Mouse (Mus musculus) megakaryocyte, embryonic 14.5 days (primary cell): Measurements from ENCODE around the gene Hrnr. TPM values are rescaled to one million over a fixed set of nuclear protein-coding genes. Genes with fewer than 3 reads are reported as not detected.

Experiments used
- H3K27me3 ChIP-seq: replicated peaks from 2 replicates; pipeline ENCODE3; 2012; ENCODE audit warnings: inconsistent platforms
- H3K36me3 ChIP-seq: replicated peaks from 2 replicates; pipeline ENCODE3; 2012; ENCODE audit warnings: low read length, inconsistent platforms, mixed read lengths
- H3K4me1 ChIP-seq: 2 replicates; pipeline ENCODE4 v1.6.1; 2012; ENCODE audit warnings: inconsistent platforms
- H3K4me3 ChIP-seq: replicated peaks from 2 replicates; pipeline ENCODE3; 2012; ENCODE audit warnings: moderate library complexity, mild to moderate bottlenecking, inconsistent platforms
- H3K9me3 ChIP-seq: 2 replicates; pipeline ENCODE4 v1.6.1; 2012; ENCODE audit warnings: inconsistent platforms
- FLI1 ChIP-seq: IDR thresholded peaks from 2 replicates; pipeline ENCODE4 v1.6.1; 2012; ENCODE audit warnings: low read length, inconsistent platforms, mixed read lengths
- GATA1 ChIP-seq: IDR thresholded peaks from 3 replicates; pipeline ENCODE4 v1.6.1; 2012; ENCODE audit warnings: mixed read lengths, low read length, inconsistent platforms, borderline replicate concordance
- polyA plus RNA-seq: library from polyadenylated mRNA; stranded (reverse); fragments of >175 nt; gene quantifications from 2 replicates; pipeline ENCODE4 v1.2.3, GENCODE M21; 2012; ENCODE audit warnings: low replicate concordance; ENCODE audit not compliant: insufficient read depth

Gene Hrnr
- not detected in 2 replicates for polyA plus RNA-seq

- Histone ChIP-seq H3K4me1 (no peaks in the 10 kb centered on the region), H3K4me3 (no peak within 1 kb of the TSS), H3K27me3 (no peaks in the 10 kb centered on the region), H3K36me3 (no peaks in the 10 kb centered on the region), H3K9me3 (no peaks in the 10 kb centered on the region)
- no peak for TF ChIP-seq GATA1
- no peak for TF ChIP-seq FLI1
Observed at GRCm38 (mm10) chr3:93319449-93319848, at the start of gene Hrnr. Gene Hrnr (plus strand): TSS chr3:93319749.

GRCm38 (mm10) chr3:93273223-93273622 is 46.3 kb upstream of the Hrnr start, which contains the start of gene Flg:
Gene Flg (plus strand): TSS chr3:93273523.
- Histone ChIP-seq H3K4me1 (no peaks in the 10 kb centered on the region), H3K36me3 (no peaks in the 10 kb centered on the region), H3K27me3 (no peaks in the 10 kb centered on the region), H3K9me3 (peaks cover 5% of the 10 kb centered on the region), H3K4me3 (no peak within 1 kb of the TSS)
- no peak for TF ChIP-seq FLI1
- TF ChIP-seq GATA1: no peak

GRCm38 (mm10) chr3:93297542-93297941 is 22.0 kb upstream of the Hrnr start:
- no peaks in the 10 kb centered on the region for H3K27me3 ChIP-seq
- TF ChIP-seq FLI1: no peak
- TF ChIP-seq GATA1: no peak
- H3K9me3 ChIP-seq: peaks cover 5% of the 10 kb centered on the region
- no peaks in the 10 kb centered on the region for H3K36me3 ChIP-seq
- no peak overlapping the region for H3K4me3 ChIP-seq
- H3K4me1 ChIP-seq: no peaks in the 10 kb centered on the region

- H3K4me1 ChIP-seq: no peaks in the 10 kb centered on the region
- H3K4me3 ChIP-seq: no peak overlapping the region
- TF ChIP-seq FLI1 (no peak), GATA1 (no peak)
- H3K27me3 ChIP-seq: no peaks in the 10 kb centered on the region
- H3K9me3 ChIP-seq: peaks cover 9% of the 10 kb centered on the region
- H3K36me3 ChIP-seq: no peaks in the 10 kb centered on the region
Observed at GRCm38 (mm10) chr3:93299832-93300231, 19.7 kb upstream of the Hrnr start.

GRCm38 (mm10) chr3:93301896-93302295 is 17.7 kb upstream of the Hrnr start:
- no peaks in the 10 kb centered on the region for H3K4me1 ChIP-seq
- H3K4me3 ChIP-seq: no peak overlapping the region
- H3K27me3 ChIP-seq: no peaks in the 10 kb centered on the region
- no peaks in the 10 kb centered on the region for H3K36me3 ChIP-seq
- peaks cover 9% of the 10 kb centered on the region for H3K9me3 ChIP-seq
- no peak for TF ChIP-seq FLI1
- no peak for TF ChIP-seq GATA1

GRCm38 (mm10) chr3:93306142-93306541 is 13.4 kb upstream of the Hrnr start:
- no peaks in the 10 kb centered on the region for H3K27me3 ChIP-seq
- no peaks in the 10 kb centered on the region for H3K4me1 ChIP-seq
- no peak overlapping the region for H3K4me3 ChIP-seq
- H3K9me3 ChIP-seq: peaks cover 4% of the 10 kb centered on the region; the same call in 1 of the 2 replicates
- no peaks in the 10 kb centered on the region for H3K36me3 ChIP-seq
- TF ChIP-seq GATA1: no peak
- no peak for TF ChIP-seq FLI1

GRCm38 (mm10) chr3:93311371-93311770 is 8.2 kb upstream of the Hrnr start:
- H3K9me3 ChIP-seq: no peaks in the 10 kb centered on the region
- TF ChIP-seq GATA1 (no peak), FLI1 (no peak)
- H3K27me3 ChIP-seq: no peaks in the 10 kb centered on the region
- no peak overlapping the region for H3K4me3 ChIP-seq
- no peaks in the 10 kb centered on the region for H3K4me1 ChIP-seq
- H3K36me3 ChIP-seq: no peaks in the 10 kb centered on the region

- H3K4me1 ChIP-seq: no peaks in the 10 kb centered on the region
- no peak for TF ChIP-seq FLI1
- H3K27me3 ChIP-seq: no peaks in the 10 kb centered on the region
- H3K9me3 ChIP-seq: no peaks in the 10 kb centered on the region
- no peaks in the 10 kb centered on the region for H3K36me3 ChIP-seq
- H3K4me3 ChIP-seq: no peak overlapping the region
Observed at GRCm38 (mm10) chr3:93314388-93314787, 5.2 kb upstream of the Hrnr start.

GRCm38 (mm10) chr3:93337749-93338148 is 18.2 kb downstream of the Hrnr start:
- Histone ChIP-seq H3K4me3 (no peak overlapping the region), H3K4me1 (no peaks in the 10 kb centered on the region), H3K36me3 (no peaks in the 10 kb centered on the region), H3K9me3 (no peaks in the 10 kb centered on the region), H3K27me3 (no peaks in the 10 kb centered on the region)
- no peak for TF ChIP-seq FLI1
- TF ChIP-seq GATA1: no peak

GRCm38 (mm10) chr3:93340021-93340420 is 20.5 kb downstream of the Hrnr start:
- no peaks in the 10 kb centered on the region for H3K36me3 ChIP-seq
- H3K4me3 ChIP-seq: no peak overlapping the region
- H3K9me3 ChIP-seq: no peaks in the 10 kb centered on the region
- H3K4me1 ChIP-seq: no peaks in the 10 kb centered on the region
- TF ChIP-seq GATA1: no peak
- TF ChIP-seq FLI1: no peak
- no peaks in the 10 kb centered on the region for H3K27me3 ChIP-seq

- no peak for TF ChIP-seq GATA1
- TF ChIP-seq FLI1: no peak
- Histone ChIP-seq H3K36me3 (no peaks in the 10 kb centered on the region), H3K4me3 (no peak overlapping the region), H3K9me3 (no peaks in the 10 kb centered on the region), H3K27me3 (no peaks in the 10 kb centered on the region), H3K4me1 (no peaks in the 10 kb centered on the region)
Observed at GRCm38 (mm10) chr3:93346896-93347295, 27.3 kb downstream of the Hrnr start.
